Mouse (Mus musculus) monocyte, adult 5-6 weeks (primary cell): ENCODE measurements around the gene Flrt1. TPM values are rescaled to one million over a fixed set of nuclear protein-coding genes. Genes with fewer than 3 reads are reported as not detected.
A peak's percentile ranks its signal among the peaks of the same experiment; 100 is the strongest.

Source experiments
- ATAC-seq: fragments of 153-309, 156-312 bp; replicated peaks from 2 replicates; pipeline ENCODE4 v1.8.0; 2017; ENCODE audit warnings: mild to moderate bottlenecking; ENCODE audit not compliant: low TSS enrichment, insufficient number of reproducible peaks, severe bottlenecking, poor library complexity, low FRiP score
- total RNA-seq: library from RNA; stranded (forward); fragments of 200-1000, 200-491, 200-594 nt; gene quantifications from 3 replicates; pipeline ENCODE4 v1.2.3, GENCODE M21; 2017

Flrt1 gene
- total RNA-seq, result 0.10 TPM in 1 of 3 replicates, not detected in the others

- ATAC-seq, result no peak
These were observed at the start of gene Flrt1 for GRCm38 (mm10) chr19:7105544-7105943. Gene Flrt1 (minus strand): TSS chr19:7105729.

GRCm38 (mm10) chr19:7155196-7155595, 49.7 kb upstream of the Flrt1 start:
- no peak for ATAC-seq

- no peak for ATAC-seq
These were observed 47.7 kb upstream of the Flrt1 start for GRCm38 (mm10) chr19:7153232-7153631.

- no peak for ATAC-seq
These were observed 46.6 kb upstream of the Flrt1 start for GRCm38 (mm10) chr19:7151927-7152653.

- ATAC-seq, result no peak
These were observed 45.9 kb upstream of the Flrt1 start for GRCm38 (mm10) chr19:7151300-7151926.

- no peak for ATAC-seq
These were observed 43.7 kb upstream of the Flrt1 start for GRCm38 (mm10) chr19:7149158-7149685.

- ATAC-seq, result no peak
These were observed 43.1 kb upstream of the Flrt1 start for GRCm38 (mm10) chr19:7148541-7149085.

- no peak for ATAC-seq
These were observed 42.6 kb upstream of the Flrt1 start for GRCm38 (mm10) chr19:7148096-7148495.

GRCm38 (mm10) chr19:7146376-7146775, 40.8 kb upstream of the Flrt1 start:
- ATAC-seq, result no peak

GRCm38 (mm10) chr19:7144458-7144857, 38.9 kb upstream of the Flrt1 start:
- no peak for ATAC-seq

GRCm38 (mm10) chr19:7143854-7144253, 38.3 kb upstream of the Flrt1 start:
- 0 out of 2 replicates have a peak, but pooled peaks have one; percentile 32 for ATAC-seq

- no peak for ATAC-seq
These were observed 36.8 kb upstream of the Flrt1 start for GRCm38 (mm10) chr19:7142207-7142915.

GRCm38 (mm10) chr19:7140856-7141421, 35.4 kb upstream of the Flrt1 start:
- no peak for ATAC-seq

GRCm38 (mm10) chr19:7140373-7140772, 34.8 kb upstream of the Flrt1 start:
- no peak for ATAC-seq

GRCm38 (mm10) chr19:7139321-7139720, 33.8 kb upstream of the Flrt1 start:
- ATAC-seq, result no peak

- no peak for ATAC-seq
These were observed 32.8 kb upstream of the Flrt1 start for GRCm38 (mm10) chr19:7138327-7138726.

GRCm38 (mm10) chr19:7136714-7137498, 31.4 kb upstream of the Flrt1 start:
- ATAC-seq, result no peak

- ATAC-seq, result no peak
These were observed 30.5 kb upstream of the Flrt1 start for GRCm38 (mm10) chr19:7136016-7136415.
